Mouse (Mus musculus): ENCODE results near the gene Krt26. TPM values are rescaled to one million over a fixed set of nuclear protein-coding genes. Genes with fewer than 3 reads are reported as not detected.

Gene Krt26
- polyA plus RNA-seq, 1 experiment: not detected

DNA sequence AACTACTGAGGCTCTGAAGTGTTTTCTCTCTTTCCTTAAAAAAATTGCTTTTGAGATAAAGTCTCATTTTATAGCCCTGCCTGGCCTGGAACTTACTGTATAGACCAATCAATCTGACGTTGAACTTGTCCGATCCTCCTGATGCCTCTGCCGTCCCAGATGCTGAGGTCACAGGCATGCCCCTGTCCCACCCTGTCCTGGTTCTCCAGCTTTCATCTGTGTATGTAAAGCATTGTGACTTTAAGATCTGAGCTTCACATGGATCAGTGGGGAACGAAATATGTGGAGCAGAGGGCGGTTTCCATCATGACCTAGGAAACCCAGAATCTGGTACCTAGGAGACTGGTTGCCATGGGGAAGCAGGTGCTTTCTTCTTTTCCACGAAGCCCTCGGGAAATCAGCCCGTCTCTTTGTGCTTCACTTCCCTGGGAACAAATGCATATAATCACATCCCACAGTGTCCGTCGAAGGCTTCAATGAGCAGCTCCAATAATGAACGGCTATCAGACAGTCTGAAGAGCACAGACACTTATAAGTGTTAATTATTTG lies 1.6 kb upstream of the Krt26 start:
- TF ChIP-seq POLR2A (IDR thresholded peaks at IDR 0.05; ENCODE audit: borderline replicate concordance, low read depth, low read length) (no peak), CTCF (IDR thresholded peaks at IDR 0.05; ENCODE audit: low read depth, low read length) (no peak)
- Histone ChIP-seq H3K4me1 (ENCODE audit: control insufficient read depth, insufficient read depth, low read length) (no peaks in the 10 kb centered on the region), H3K4me3 (ENCODE audit: insufficient read depth, low read length) (no peak overlapping the region), H3K27ac (ENCODE audit: insufficient read depth, low read depth, low read length) (no peak overlapping the region)

DNA sequence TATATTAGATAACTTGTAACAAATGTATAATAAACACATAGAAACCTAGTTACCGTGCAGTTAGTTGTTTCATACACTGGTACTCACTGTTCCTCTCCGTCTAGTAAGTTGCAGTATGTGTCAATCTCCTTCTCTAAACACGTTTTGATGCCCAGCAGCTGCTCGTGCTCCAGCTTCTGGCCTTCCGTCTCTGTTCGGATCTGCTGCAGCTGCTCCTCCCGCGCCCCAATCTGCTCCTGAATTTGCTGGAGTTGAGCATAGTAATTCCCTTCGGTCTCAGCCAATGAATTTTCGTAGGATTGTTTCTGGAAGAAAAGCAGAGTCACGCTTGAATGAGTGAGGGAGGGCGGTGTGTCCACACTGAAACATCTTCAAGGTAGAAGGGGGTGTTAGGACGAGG lies 4.3 kb downstream of the Krt26 start:
- Histone ChIP-seq H3K27ac (ENCODE audit: insufficient read depth, low read depth, low read length) (no peak overlapping the region), H3K4me3 (ENCODE audit: insufficient read depth, low read length) (no peak overlapping the region), H3K4me1 (ENCODE audit: control insufficient read depth, insufficient read depth, low read length) (no peaks in the 10 kb centered on the region)
- TF ChIP-seq CTCF (IDR thresholded peaks at IDR 0.05; ENCODE audit: low read depth, low read length) (no peak), POLR2A (IDR thresholded peaks at IDR 0.05; ENCODE audit: borderline replicate concordance, low read depth, low read length) (no peak)

DNA sequence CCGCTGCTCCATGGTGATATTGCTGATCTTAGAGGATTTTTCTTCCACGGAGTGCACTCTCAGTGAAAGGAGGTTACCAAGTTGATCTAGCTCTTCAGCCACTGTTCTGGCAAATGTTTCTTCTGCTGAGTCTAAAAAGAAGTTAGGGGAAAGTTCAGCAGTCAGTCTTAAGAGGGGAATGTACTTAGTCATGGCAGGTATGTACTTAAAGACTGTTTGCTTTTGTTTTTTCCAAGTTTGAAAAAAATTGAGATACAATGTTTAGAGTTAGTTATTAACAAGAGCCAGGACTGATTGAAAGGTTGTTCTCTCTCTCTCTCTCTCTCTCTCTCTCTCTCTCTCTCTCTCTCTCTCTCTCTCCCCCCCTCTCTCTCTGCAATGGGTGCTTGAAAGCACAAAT lies 8.1 kb downstream of the Krt26 start:
- H3K4me3 ChIP-seq (ENCODE audit: insufficient read depth, low read length): no peak overlapping the region
- H3K4me1 ChIP-seq (ENCODE audit: control insufficient read depth, insufficient read depth, low read length): no peaks in the 10 kb centered on the region
- TF ChIP-seq POLR2A (IDR thresholded peaks at IDR 0.05; ENCODE audit: borderline replicate concordance, low read depth, low read length): no peak
- no peak for TF ChIP-seq CTCF (IDR thresholded peaks at IDR 0.05; ENCODE audit: low read depth, low read length)
- H3K27ac ChIP-seq (ENCODE audit: insufficient read depth, low read depth, low read length): no peak overlapping the region

DNA sequence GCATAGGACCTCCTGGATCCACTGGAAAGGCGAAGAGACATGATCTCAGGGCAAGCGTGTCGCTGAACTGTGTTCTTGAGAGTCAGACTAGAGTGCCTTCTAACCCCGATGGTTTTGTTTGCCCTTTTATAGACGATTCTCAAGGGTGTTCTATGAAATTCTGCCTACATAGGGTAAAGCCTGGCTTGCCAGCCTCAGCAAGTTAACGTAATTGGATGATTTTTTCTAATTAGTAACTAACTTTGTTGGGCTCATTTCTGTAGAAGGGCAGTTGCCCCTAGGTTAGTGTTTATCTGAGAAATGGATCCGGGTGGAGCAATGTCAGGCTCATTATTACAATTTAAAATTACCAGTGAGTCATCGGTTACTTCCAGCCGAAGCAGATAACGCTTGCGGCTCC lies 14.9 kb downstream of the Krt26 start, which contains the start of gene Krt25:
Gene Krt25 (minus strand): TSS at position 101 of the 400 bp plus-strand sequence.
- Histone ChIP-seq H3K4me1 (ENCODE audit: control insufficient read depth, insufficient read depth, low read length) (no peaks in the 10 kb centered on the region), H3K4me3 (ENCODE audit: insufficient read depth, low read length) (no peak within 1 kb of the TSS), H3K27ac (ENCODE audit: insufficient read depth, low read depth, low read length) (no peak within 1 kb of the TSS)
- TF ChIP-seq POLR2A (IDR thresholded peaks at IDR 0.05; ENCODE audit: borderline replicate concordance, low read depth, low read length) (no peak), CTCF (IDR thresholded peaks at IDR 0.05; ENCODE audit: low read depth, low read length) (no peak)

DNA sequence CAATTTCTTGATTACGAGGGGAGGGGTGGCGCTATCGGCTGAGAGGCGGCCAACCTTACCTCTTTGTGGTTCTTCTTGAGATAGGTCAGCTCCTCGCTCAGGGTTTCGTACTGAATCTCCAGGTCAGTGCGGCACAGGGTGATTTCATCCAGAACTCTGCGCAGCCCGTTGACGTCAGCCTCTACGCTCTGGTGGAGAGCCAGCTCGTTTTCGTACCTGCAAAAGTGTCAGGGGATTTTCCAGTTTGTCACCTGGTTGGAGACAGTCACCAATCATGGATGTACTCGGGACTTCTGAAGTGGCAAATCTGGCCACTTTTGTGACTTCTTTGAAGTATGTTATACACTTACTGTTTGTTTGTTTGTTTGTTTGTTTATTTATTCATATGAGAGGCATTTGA lies 16.7 kb downstream of the Krt26 start:
- no peak for TF ChIP-seq CTCF (IDR thresholded peaks at IDR 0.05; ENCODE audit: low read depth, low read length)
- no peak for TF ChIP-seq POLR2A (IDR thresholded peaks at IDR 0.05; ENCODE audit: borderline replicate concordance, low read depth, low read length)

DNA sequence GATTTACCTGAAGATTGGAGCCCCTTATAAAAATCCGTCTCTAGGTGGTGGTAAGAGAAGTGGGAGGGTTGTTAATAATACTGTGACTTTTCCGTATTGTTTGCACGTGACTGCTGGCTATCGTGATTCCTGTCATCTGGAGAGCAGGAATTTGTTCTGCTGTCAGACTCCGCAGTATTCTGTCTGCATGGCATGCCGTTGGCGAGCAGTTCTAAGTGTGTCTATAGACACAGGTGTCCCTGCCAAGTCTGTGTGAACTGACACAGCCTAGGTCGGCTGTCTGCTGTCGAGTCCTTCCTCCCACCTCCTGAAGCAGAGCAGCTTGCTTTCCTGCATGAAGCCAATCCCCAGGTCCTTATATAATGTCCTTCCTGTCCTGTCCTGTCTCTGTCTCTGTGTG lies 18.6 kb downstream of the Krt26 start:
- TF ChIP-seq CTCF (IDR thresholded peaks at IDR 0.05; ENCODE audit: low read depth, low read length) (no peak), POLR2A (IDR thresholded peaks at IDR 0.05; ENCODE audit: borderline replicate concordance, low read depth, low read length) (no peak)
- no peak overlapping the region for H3K27ac ChIP-seq (ENCODE audit: insufficient read depth, low read depth, low read length)
- H3K4me3 ChIP-seq (ENCODE audit: insufficient read depth, low read length): no peak overlapping the region
- no peaks in the 10 kb centered on the region for H3K4me1 ChIP-seq (ENCODE audit: control insufficient read depth, insufficient read depth, low read length)

More for the DNA sequence above, 16.7 kb downstream of the Krt26 start:
- Histone ChIP-seq H3K27ac (ENCODE audit: insufficient read depth, low read depth, low read length) (no peak overlapping the region), H3K4me3 (ENCODE audit: insufficient read depth, low read length) (no peak overlapping the region), H3K4me1 (ENCODE audit: control insufficient read depth, insufficient read depth, low read length) (no peaks in the 10 kb centered on the region)

DNA sequence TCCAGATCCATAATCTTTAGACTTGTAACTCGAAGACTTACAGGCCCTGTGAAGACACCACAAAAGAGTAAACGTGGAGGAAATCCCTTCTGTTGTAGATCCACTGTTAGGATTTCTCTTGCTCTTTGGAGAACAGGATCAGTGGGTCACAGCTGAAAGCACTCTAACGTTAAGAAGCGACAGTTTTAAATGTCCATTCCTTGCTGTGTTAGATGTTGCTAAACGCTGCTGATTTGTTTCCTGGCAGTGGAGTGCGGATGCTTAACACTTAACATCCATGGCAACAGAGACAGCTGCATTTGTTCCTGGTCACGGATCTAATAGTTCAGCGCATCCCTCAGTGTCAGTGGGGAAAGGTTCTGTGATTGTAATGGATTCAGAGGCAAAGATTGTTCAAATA lies 21.2 kb downstream of the Krt26 start:
- Histone ChIP-seq H3K4me3 (ENCODE audit: insufficient read depth, low read length) (no peak overlapping the region), H3K27ac (ENCODE audit: insufficient read depth, low read depth, low read length) (no peak overlapping the region), H3K4me1 (ENCODE audit: control insufficient read depth, insufficient read depth, low read length) (no peaks in the 10 kb centered on the region)
- TF ChIP-seq POLR2A (IDR thresholded peaks at IDR 0.05; ENCODE audit: borderline replicate concordance, low read depth, low read length) (no peak), CTCF (IDR thresholded peaks at IDR 0.05; ENCODE audit: low read depth, low read length) (no peak)

DNA sequence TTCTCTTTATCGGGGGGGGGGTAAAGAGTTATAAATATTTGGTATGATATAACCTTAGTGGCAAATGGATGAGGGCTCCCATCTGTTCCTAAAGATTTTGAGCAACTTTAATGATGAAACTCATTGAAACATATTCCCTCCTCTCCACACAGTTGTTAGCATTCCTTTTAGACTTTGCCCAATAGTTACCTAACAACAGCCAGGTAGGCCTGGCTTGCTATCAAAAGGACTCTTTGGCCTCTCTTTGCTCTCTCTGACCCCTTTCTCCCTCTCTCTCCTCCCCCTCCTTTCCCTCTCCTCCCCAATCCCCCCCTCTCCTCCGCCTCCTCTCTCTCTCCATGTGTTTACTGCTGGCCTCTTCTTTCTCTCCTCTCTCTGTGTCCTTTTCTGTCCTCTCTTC lies 23.2 kb downstream of the Krt26 start:
- no peaks in the 10 kb centered on the region for H3K4me1 ChIP-seq (ENCODE audit: control insufficient read depth, insufficient read depth, low read length)
- H3K4me3 ChIP-seq (ENCODE audit: insufficient read depth, low read length): no peak overlapping the region
- no peak overlapping the region for H3K27ac ChIP-seq (ENCODE audit: insufficient read depth, low read depth, low read length)
- TF ChIP-seq POLR2A (IDR thresholded peaks at IDR 0.05; ENCODE audit: borderline replicate concordance, low read depth, low read length) (no peak), CTCF (IDR thresholded peaks at IDR 0.05; ENCODE audit: low read depth, low read length) (no peak)

DNA sequence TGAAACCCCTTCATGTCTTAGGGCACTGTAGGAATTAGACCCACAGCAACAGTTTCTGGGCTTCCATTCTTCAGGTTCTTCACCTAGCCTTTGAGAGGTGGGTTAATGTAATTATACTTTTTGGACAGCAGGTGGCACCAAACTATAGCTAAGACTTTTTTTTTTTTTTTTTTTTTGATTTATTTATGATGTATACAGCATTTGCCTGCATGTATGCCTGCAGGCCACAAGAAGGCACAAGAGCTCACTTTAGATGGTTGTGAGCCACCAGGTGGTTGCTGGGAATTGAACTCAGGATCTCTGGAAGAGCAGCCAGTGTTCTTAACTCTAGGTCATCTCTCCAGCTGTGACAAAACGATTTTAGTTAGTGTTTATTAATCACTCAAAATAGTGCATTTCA lies 26.9 kb downstream of the Krt26 start:
- H3K4me1 ChIP-seq (ENCODE audit: control insufficient read depth, insufficient read depth, low read length): no peaks in the 10 kb centered on the region
- no peak overlapping the region for H3K4me3 ChIP-seq (ENCODE audit: insufficient read depth, low read length)
- TF ChIP-seq POLR2A (IDR thresholded peaks at IDR 0.05; ENCODE audit: borderline replicate concordance, low read depth, low read length) (no peak), CTCF (IDR thresholded peaks at IDR 0.05; ENCODE audit: low read depth, low read length) (no peak)
- H3K27ac ChIP-seq (ENCODE audit: insufficient read depth, low read depth, low read length): no peak overlapping the region

DNA sequence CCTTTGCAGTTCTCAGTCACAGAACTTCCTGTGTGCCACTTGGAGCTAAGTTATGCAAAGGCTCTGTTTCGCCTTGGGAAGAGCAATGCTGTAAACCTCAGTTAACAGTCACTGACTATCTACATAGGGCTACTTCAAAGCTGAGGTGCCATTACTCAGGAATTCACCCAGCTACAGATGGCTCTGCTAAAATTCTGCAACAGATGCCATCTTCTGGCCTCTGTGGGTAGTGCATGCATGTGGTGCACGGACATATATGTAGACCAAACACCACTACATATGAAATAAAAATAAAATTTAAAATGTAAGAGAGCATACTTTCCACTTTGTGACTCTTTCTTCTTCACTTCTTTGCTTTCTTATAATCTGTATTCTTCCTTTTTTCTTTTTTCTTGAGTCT lies 30.2 kb downstream of the Krt26 start:
- H3K4me3 ChIP-seq (ENCODE audit: insufficient read depth, low read length): no peak overlapping the region
- no peak overlapping the region for H3K27ac ChIP-seq (ENCODE audit: insufficient read depth, low read depth, low read length)
- TF ChIP-seq POLR2A (IDR thresholded peaks at IDR 0.05; ENCODE audit: borderline replicate concordance, low read depth, low read length) (no peak), CTCF (IDR thresholded peaks at IDR 0.05; ENCODE audit: low read depth, low read length) (no peak)
- H3K4me1 ChIP-seq (ENCODE audit: control insufficient read depth, insufficient read depth, low read length): no peaks in the 10 kb centered on the region

DNA sequence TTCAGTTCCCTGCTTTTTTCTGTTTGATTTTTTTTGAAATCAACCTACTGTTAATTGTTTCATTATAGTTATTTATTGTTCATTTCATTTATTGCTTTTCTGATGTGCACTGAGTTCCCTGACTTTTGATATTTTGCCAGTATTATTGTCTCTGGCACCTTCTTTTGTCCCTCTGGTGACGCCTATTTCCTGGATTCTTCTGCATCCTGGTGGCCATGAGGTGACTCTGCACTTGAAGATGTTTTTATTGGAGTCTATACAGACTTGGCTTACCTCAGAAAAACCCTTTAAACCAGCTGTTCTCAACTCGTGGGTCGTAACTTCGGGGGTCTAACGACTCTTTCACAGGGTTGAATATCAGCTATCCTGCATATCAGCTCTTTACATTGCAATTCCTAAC lies 42.7 kb downstream of the Krt26 start:
- no peak overlapping the region for H3K4me3 ChIP-seq (ENCODE audit: insufficient read depth, low read length)
- no peaks in the 10 kb centered on the region for H3K4me1 ChIP-seq (ENCODE audit: control insufficient read depth, insufficient read depth, low read length)
- H3K27ac ChIP-seq (ENCODE audit: insufficient read depth, low read depth, low read length): no peak overlapping the region
- TF ChIP-seq CTCF (IDR thresholded peaks at IDR 0.05; ENCODE audit: low read depth, low read length) (no peak), POLR2A (IDR thresholded peaks at IDR 0.05; ENCODE audit: borderline replicate concordance, low read depth, low read length) (no peak)

All from bone marrow macrophage, adult 2 months (primary cell).